Mouse (Mus musculus) embryonic stem cell, embryonic (primary cell): ENCODE measurements at regions not wholly inside any gene's neighbourhood (a gene's known extent, or its start where the extent isn't known, plus 50 kb on each side); places are given as distances from the start of the nearest gene placed in this dataset.

Source experiments
- CTCF ChIA-PET, 4 experiments: fragments of 300-600 bp in 2 of 4; fragments of 350-600 bp in 2 of 4; sonication (Branson Sonifier 250); formaldehyde crosslinking; loops; one replicate each; lab custom pipeline; 2022; ENCODE audit warnings: inconsistent platforms in 2 of 4; lab: Charles Lee
- POLR2A ChIA-PET, 4 experiments: fragments of 300-600 bp in 2 of 4; fragments of 350-600 bp in 2 of 4; sonication (Branson Sonifier 250); formaldehyde crosslinking; loops; one replicate each; lab custom pipeline; 2022; ENCODE audit warnings: antibody characterized with exemption in 4 of 4, inconsistent platforms in 1 of 4; lab: Charles Lee

- POLR2A ChIA-PET = no interaction called here
- CTCF ChIA-PET = no interaction called here
These were observed 147.7 kb downstream of the Nhlrc3 start for GRCm38 (mm10) chr3:53315449-53315848.
